Mouse (Mus musculus) G1E (cell line): Measurements from ENCODE around the gene Lmntd1. TPM values are rescaled to one million over a fixed set of nuclear protein-coding genes. Genes with fewer than 3 reads are reported as not detected.

Source experiments
- ATAC-seq: 2 replicates; pipeline ENCODE4 v1.8.0; 2016; ENCODE audit warnings: mild to moderate bottlenecking; ENCODE audit not compliant: insufficient number of reproducible peaks, poor library complexity, low FRiP score, severe bottlenecking; ENCODE audit errors: extremely low read depth
- DNase-seq: peaks from one replicate; pipeline ENCODE4 v3.0.0; 2012; ENCODE audit warnings: low spot score
- H3K27me3 ChIP-seq: 2 replicates; pipeline ENCODE4 v1.6.1; 2012; ENCODE audit warnings: mild to moderate bottlenecking, low read length, inconsistent platforms; ENCODE audit not compliant: insufficient read depth
- H3K36me3 ChIP-seq: replicated peaks from 2 replicates; pipeline ENCODE3; 2012; ENCODE audit warnings: mild to moderate bottlenecking, inconsistent platforms
- H3K4me1 ChIP-seq: 2 replicates; pipeline ENCODE4 v1.6.1; 2012; ENCODE audit warnings: low read depth, low read length, inconsistent platforms, mixed read lengths; ENCODE audit not compliant: insufficient read depth
- H3K4me3 ChIP-seq: 2 replicates; pipeline ENCODE4 v1.5.1; 2012; ENCODE audit warnings: low read depth, mild to moderate bottlenecking, inconsistent platforms, low read length, moderate library complexity, mixed read lengths
- H3K9me3 ChIP-seq: replicated peaks from 2 replicates; pipeline ENCODE4 v1.6.1; 2012; ENCODE audit warnings: inconsistent platforms
- CTCF ChIP-seq: IDR thresholded peaks from 2 replicates; pipeline ENCODE4 v1.5.1; 2012; ENCODE audit warnings: low read depth, low read length, inconsistent platforms, mixed read lengths
- GATA1 ChIP-seq: IDR thresholded peaks from 2 replicates; pipeline ENCODE4 v1.6.1; 2012; ENCODE audit warnings: borderline replicate concordance, low read length, inconsistent platforms, mixed read lengths
- GATA2 ChIP-seq: IDR thresholded peaks from 2 replicates; pipeline ENCODE4 v1.6.1; 2012; ENCODE audit warnings: low read depth, low read length, inconsistent platforms, borderline replicate concordance
- POLR2AphosphoS5 ChIP-seq: IDR thresholded peaks from 2 replicates; pipeline ENCODE4 v1.6.1; 2012; ENCODE audit warnings: low read depth, low read length, inconsistent platforms; ENCODE audit not compliant: insufficient replicate concordance
- TAL1 ChIP-seq: conservative IDR thresholded peaks from 2 replicates; pipeline ENCODE4 v1.6.1; 2012; ENCODE audit warnings: low read depth, low read length, inconsistent platforms, mixed read lengths
- polyA plus RNA-seq: library from polyadenylated mRNA; stranded (reverse); fragments of >175 nt; gene quantifications from 2 replicates; pipeline ENCODE4 v1.2.3, GENCODE M21; 2012
- total RNA-seq, 2 experiments: library from RNA; stranded (forward) in 1 of 2; stranded (reverse) in 1 of 2; fragments of 200-1000 nt in 1 of 2; fragments of >200 nt in 1 of 2; fragmentation: Nextera tagmentation in 1 of 2; gene quantifications; 2 replicates each; pipeline ENCODE4 v1.2.3; 2014 to 2017

Lmntd1 gene
- total and polyA plus RNA-seq, 3 experiments = 0.22 TPM; not detected in 2

- Histone ChIP-seq H3K4me1 (no peaks in the 10 kb centered on the region), H3K36me3 (no peaks in the 10 kb centered on the region), H3K4me3 (no peak overlapping the region), H3K9me3 (peaks cover 60% of the 10 kb centered on the region), H3K27me3 (no peaks in the 10 kb centered on the region)
- no peak for ATAC-seq
- no peak for DNase-seq
- TF ChIP-seq GATA2 (no peak), TAL1 (no peak), CTCF (no peak), GATA1 (no peak), POLR2AphosphoS5 (no peak)
These were observed 165.8 kb downstream of the Lmntd1 start for GRCm38 (mm10) chr6:145448361-145448760.

DNA sequence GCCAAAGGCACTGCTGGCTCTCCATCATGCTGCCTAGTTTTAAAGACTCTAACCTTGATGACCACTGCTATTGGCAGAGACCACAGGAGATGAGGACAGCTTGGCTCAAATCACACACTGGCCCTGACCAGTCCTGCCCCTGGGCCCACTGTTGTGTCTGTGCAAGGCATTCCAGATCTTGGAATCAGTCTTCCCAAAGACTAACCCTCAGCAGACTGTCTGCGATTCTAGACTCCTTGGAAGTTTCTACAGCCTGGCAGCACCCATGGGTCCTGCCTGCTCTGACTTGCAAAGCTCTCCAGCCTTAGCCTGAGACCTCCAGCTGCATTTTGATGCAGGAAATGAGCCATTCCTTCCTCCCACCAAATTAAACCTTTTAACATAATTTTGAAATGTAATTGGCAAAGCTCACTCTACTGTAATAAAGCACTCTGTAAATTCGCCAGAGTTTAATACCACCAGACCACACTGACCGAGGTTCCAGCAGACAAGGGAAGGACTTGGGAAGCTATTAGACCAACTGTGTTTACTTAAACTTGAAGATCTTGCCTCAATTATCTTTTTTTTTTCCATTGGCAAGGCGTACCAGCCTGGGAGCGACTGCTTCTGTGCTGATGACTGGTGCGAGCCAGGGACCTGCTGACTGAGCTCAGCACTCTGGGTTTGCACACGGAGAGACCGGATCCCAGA lies 168.2 kb downstream of the Lmntd1 start:
- TF ChIP-seq TAL1 = no peak
- no peak for TF ChIP-seq POLR2AphosphoS5
- TF ChIP-seq CTCF = no peak
- no peak for TF ChIP-seq GATA1
- no peak for TF ChIP-seq GATA2
- Histone ChIP-seq H3K36me3 (no peaks in the 10 kb centered on the region), H3K9me3 (peaks cover 60% of the 10 kb centered on the region), H3K4me1 (no peaks in the 10 kb centered on the region), H3K27me3 (no peaks in the 10 kb centered on the region), H3K4me3 (no peak overlapping the region)
- ATAC-seq = no peak
- DNase-seq = no peak

GRCm38 (mm10) chr6:145445380-145445779 lies 168.7 kb downstream of the Lmntd1 start:
- no peaks in the 10 kb centered on the region for H3K36me3 ChIP-seq
- no peak for TF ChIP-seq GATA1
- TF ChIP-seq POLR2AphosphoS5 = no peak
- TF ChIP-seq TAL1 = no peak
- no peak for TF ChIP-seq GATA2
- TF ChIP-seq CTCF = no peak
- no peak for ATAC-seq
- DNase-seq = no peak
- H3K9me3 ChIP-seq = peaks cover 61% of the 10 kb centered on the region
- no peaks in the 10 kb centered on the region for H3K27me3 ChIP-seq
- no peak overlapping the region for H3K4me3 ChIP-seq
- H3K4me1 ChIP-seq = no peaks in the 10 kb centered on the region

DNA sequence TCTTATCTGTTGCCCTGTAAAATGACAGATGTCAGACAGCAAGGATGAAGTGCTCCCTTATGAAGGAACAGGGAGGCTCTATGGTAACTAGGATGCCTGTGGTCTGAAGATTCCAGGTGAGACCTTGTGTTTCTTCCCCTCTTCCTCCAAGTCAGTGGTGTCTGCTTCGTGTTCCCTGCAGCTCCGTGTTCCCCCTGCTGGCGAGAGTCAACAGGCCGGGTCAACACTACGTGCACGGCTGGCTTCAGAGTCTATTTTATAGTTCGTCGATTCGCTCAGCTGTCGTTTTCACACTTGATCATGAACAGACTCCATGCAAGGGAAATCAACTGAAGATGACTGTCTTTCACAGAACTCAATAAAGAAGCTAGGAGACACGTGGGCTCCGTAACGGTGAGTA lies 171.3 kb downstream of the Lmntd1 start:
- Histone ChIP-seq H3K4me3 (no peak overlapping the region), H3K27me3 (no peaks in the 10 kb centered on the region), H3K9me3 (peaks cover 74% of the 10 kb centered on the region), H3K36me3 (no peaks in the 10 kb centered on the region), H3K4me1 (no peaks in the 10 kb centered on the region)
- DNase-seq (no peak), ATAC-seq (no peak)
- TF ChIP-seq GATA1 = no peak

DNA sequence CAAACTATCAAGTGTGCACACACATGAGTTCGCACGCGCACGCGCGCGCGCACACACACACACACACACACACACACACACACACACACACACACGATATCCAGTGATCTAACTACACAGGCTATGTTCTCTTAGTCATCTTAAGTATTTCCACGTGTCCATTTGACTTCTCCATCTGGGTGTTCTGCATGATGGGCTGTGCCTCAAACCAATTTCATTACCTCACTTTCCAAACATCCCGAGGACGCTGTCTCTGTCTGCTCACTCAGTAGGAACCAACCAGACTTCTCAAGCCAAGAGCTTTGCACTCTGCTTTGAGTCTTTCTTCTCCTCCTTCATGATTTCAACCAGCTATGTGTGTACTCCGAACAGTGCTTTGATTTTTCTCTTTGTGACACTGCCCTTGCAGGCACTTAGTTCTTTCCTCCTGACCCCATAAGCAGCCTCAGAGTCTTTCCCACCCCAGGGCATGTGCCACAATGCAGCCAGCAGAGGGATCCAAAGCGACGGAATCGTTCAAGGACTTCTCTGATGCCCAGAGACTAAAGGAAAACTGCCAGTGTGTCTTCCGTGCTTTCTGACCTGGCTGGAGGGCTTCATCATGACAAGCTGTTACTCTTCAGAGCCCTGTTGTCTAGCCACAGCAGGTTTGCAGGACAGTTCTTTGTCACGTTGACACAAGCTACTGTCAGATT lies 172.6 kb downstream of the Lmntd1 start:
- ATAC-seq = no peak
- DNase-seq = no peak
- H3K4me1 ChIP-seq = no peaks in the 10 kb centered on the region

DNA sequence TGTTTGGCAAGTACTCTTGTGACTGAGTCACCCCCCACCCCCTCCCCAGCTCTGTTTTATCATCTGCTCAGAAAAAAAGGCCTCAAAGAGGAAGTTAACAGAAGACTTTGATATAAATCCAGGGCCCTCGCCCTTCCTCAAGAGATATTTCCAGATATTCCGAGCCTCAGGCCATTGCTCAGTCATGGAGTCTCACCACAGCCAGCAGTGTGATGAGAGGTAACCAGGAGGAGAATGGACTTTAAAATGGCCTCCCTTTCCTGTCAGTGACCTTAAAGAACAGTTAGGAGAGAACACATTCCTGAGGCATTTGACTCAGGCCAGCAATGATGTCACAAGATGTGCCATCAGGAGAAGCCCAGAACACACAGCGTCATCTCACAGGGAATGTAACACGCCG lies 175.3 kb downstream of the Lmntd1 start:
- ATAC-seq = no peak
- no peak overlapping the region for H3K4me3 ChIP-seq

More for the DNA sequence above, 172.6 kb downstream of the Lmntd1 start:
- no peaks in the 10 kb centered on the region for H3K36me3 ChIP-seq
- H3K27me3 ChIP-seq = no peaks in the 10 kb centered on the region
- H3K9me3 ChIP-seq = peaks cover 80% of the 10 kb centered on the region
- H3K4me3 ChIP-seq = no peak overlapping the region
- TF ChIP-seq POLR2AphosphoS5 = no peak
- TF ChIP-seq CTCF = no peak
- no peak for TF ChIP-seq GATA1
- no peak for TF ChIP-seq TAL1
- TF ChIP-seq GATA2 = no peak

More for the DNA sequence above, 175.3 kb downstream of the Lmntd1 start:
- TF ChIP-seq GATA1 (no peak), CTCF (no peak), POLR2AphosphoS5 (no peak), TAL1 (no peak), GATA2 (no peak)
- H3K9me3 ChIP-seq = peaks cover 78% of the 10 kb centered on the region
- no peaks in the 10 kb centered on the region for H3K27me3 ChIP-seq
- no peak for DNase-seq
- no peaks in the 10 kb centered on the region for H3K36me3 ChIP-seq
- H3K4me1 ChIP-seq = no peaks in the 10 kb centered on the region
